Mouse (Mus musculus) ES-E14 (cell line): ENCODE data around the gene Prss16. TPM values are rescaled to one million over a fixed set of nuclear protein-coding genes. Genes with fewer than 3 reads are reported as not detected.

ENCODE experiments used
- DNase-seq: peaks from one replicate; pipeline ENCODE4 v3.0.0-alpha.2; 2013; ENCODE audit warnings: low read depth, low spot score
- H3K27ac ChIP-seq: 2 replicates; pipeline ENCODE4 v1.5.1; 2012; ENCODE audit warnings: low read depth, mild to moderate bottlenecking, low read length, moderate library complexity, mixed read lengths; ENCODE audit not compliant: poor library complexity, insufficient read depth, severe bottlenecking
- H3K36me3 ChIP-seq: 2 replicates; pipeline ENCODE4 v1.6.1; 2012; ENCODE audit warnings: mild to moderate bottlenecking, low read length, moderate library complexity, mixed read lengths; ENCODE audit not compliant: control insufficient read depth, poor library complexity, insufficient read depth, severe bottlenecking
- H3K4me1 ChIP-seq, 2 experiments: fragments of 150-350 bp in 1 of 2; sonication (generic) in 1 of 2; 2 replicates each; pipeline ENCODE4 v1.6.1; 2012; ENCODE audit warnings: low read length in 2 of 2, mild to moderate bottlenecking in 1 of 2, mixed read lengths in 1 of 2; ENCODE audit not compliant: control insufficient read depth in 2 of 2, insufficient read depth in 2 of 2, poor library complexity in 1 of 2
- H3K4me3 ChIP-seq, 2 experiments: fragments of 150-350 bp in 1 of 2; sonication (generic) in 1 of 2; 2 replicates each; pipeline ENCODE4 v1.5.1; 2012; ENCODE audit warnings: low read length in 2 of 2, low read depth in 1 of 2, mild to moderate bottlenecking in 1 of 2, mixed read lengths in 1 of 2; ENCODE audit not compliant: insufficient read depth in 1 of 2, poor library complexity in 1 of 2, severe bottlenecking in 1 of 2
- H3K9ac ChIP-seq: 2 replicates; pipeline ENCODE4 v1.6.1; 2012; ENCODE audit warnings: low read depth, mild to moderate bottlenecking, low read length, mixed read lengths; ENCODE audit not compliant: poor library complexity, insufficient read depth, severe bottlenecking
- H3K9me3 ChIP-seq: fragments of 150-350 bp; sonication (generic); 2 replicates; pipeline ENCODE4 v1.6.1; 2012; ENCODE audit warnings: low read depth, mild to moderate bottlenecking, low read length; ENCODE audit not compliant: control insufficient read depth, insufficient read depth
- CHD2 ChIP-seq: IDR thresholded peaks from 2 replicates; pipeline ENCODE4 v1.6.1; 2014; ENCODE audit warnings: mild to moderate bottlenecking, low read depth, low read length, inconsistent platforms
- HCFC1 ChIP-seq: IDR thresholded peaks from 2 replicates; pipeline ENCODE4 v1.6.1; 2012; ENCODE audit warnings: low read length, inconsistent platforms, borderline replicate concordance; ENCODE audit not compliant: insufficient read depth
- MAFK ChIP-seq: IDR thresholded peaks from 2 replicates; pipeline ENCODE4 v1.6.1; 2014; ENCODE audit warnings: mild to moderate bottlenecking, low read depth, low read length, inconsistent platforms; ENCODE audit not compliant: insufficient read depth
- ZC3H11A ChIP-seq: IDR thresholded peaks from 2 replicates; pipeline ENCODE4 v1.6.1; 2012; ENCODE audit warnings: low read depth, mild to moderate bottlenecking, inconsistent platforms, low read length, borderline replicate concordance
- ZNF384 ChIP-seq: IDR thresholded peaks from 2 replicates; pipeline ENCODE4 v1.6.1; 2012; ENCODE audit warnings: low read depth, low read length, inconsistent platforms
- in situ Hi-C, 2 experiments: fragments of 600-800 bp; cut with MboI; formaldehyde crosslinking; loops; one replicate each; pipeline ENCODE4 v1.15.1; 2025; ENCODE audit warnings: low sequenced_read_pairs in 2 of 2, inconsistent platforms in 1 of 2; ENCODE audit not compliant: unreplicated experiment in 2 of 2
- total RNA-seq: library from RNA; depleted of rRNA; stranded (reverse); fragments of 300-350 nt; gene quantifications from 2 replicates; pipeline ENCODE4 v1.2.3, GENCODE M21; 2012

Prss16 gene
- total RNA-seq, 1 experiment: 2.6 TPM

GRCm38 (mm10) chr13:22034443-22035266, 25.1 kb upstream of the Prss16 start:
- H3K4me1 ChIP-seq: peaks cover 0 to 10% of the 10 kb centered on the region in 2 experiments; a peak in 1 of 4 replicates

GRCm38 (mm10) chr13:22033741-22034442, 24.4 kb upstream of the Prss16 start:
- H3K4me3 ChIP-seq: peak overlapping the region; percentile 67 to 74
- in situ Hi-C loops: loop anchor here (10.0 to 25.0 kb wide), 8 partner anchors 297 to 1728 kb away; partner anchors contain the start of genes Hist1h4j (in 2 of the 2), Abt1 (in 1 of the 2), Hist1h1a (in 1 of the 2) and Hist1h1d (in 1 of the 2)
- no peak for TF ChIP-seq CHD2
- no peak for TF ChIP-seq ZC3H11A
- no peak for TF ChIP-seq MAFK
- no peak for TF ChIP-seq ZNF384
- TF ChIP-seq HCFC1: no peak

More at GRCm38 (mm10) chr13:22034443-22035266, 25.1 kb upstream of the Prss16 start:
- Histone ChIP-seq H3K9me3 (no peaks in the 10 kb centered on the region), H3K9ac (peak overlapping the region; percentile 90), H3K4me3 (peak overlapping the region; percentile 67 to 74), H3K36me3 (no peaks in the 10 kb centered on the region), H3K27ac (peak overlapping the region; percentile 89)
- no peak for TF ChIP-seq HCFC1
- no peak for TF ChIP-seq MAFK
- TF ChIP-seq ZC3H11A: no peak
- TF ChIP-seq ZNF384: no peak
- no peak for TF ChIP-seq CHD2
- in situ Hi-C loops: loop anchor here (10.0 to 25.0 kb wide), 8 partner anchors 297 to 1728 kb away; partner anchors contain the start of genes Hist1h4j (in 2 of the 2), Abt1 (in 1 of the 2), Hist1h1a (in 1 of the 2) and Hist1h1d (in 1 of the 2)
- no peak for DNase-seq

GRCm38 (mm10) chr13:22030493-22030892, 21.0 kb upstream of the Prss16 start:
- no peak overlapping the region for H3K27ac ChIP-seq
- no peaks in the 10 kb centered on the region for H3K36me3 ChIP-seq
- no peaks in the 10 kb centered on the region for H3K9me3 ChIP-seq
- no peak overlapping the region for H3K9ac ChIP-seq
- H3K4me1 ChIP-seq: peaks cover 0 to 15% of the 10 kb centered on the region in 2 experiments; a peak in 2 of 4 replicates
- in situ Hi-C loops: loop anchor here (10.0 to 25.0 kb wide), 8 partner anchors 293 to 1732 kb away; partner anchors contain the start of genes Hist1h4j (in 2 of the 2), Abt1 (in 1 of the 2), Hist1h1a (in 1 of the 2) and Hist1h1d (in 1 of the 2)
- H3K4me3 ChIP-seq: no peak overlapping the region
- no peak for DNase-seq
- TF ChIP-seq ZC3H11A (no peak), MAFK (no peak), CHD2 (no peak), HCFC1 (no peak), ZNF384 (peak; percentile 83)

More at GRCm38 (mm10) chr13:22033741-22034442, 24.4 kb upstream of the Prss16 start:
- no peaks in the 10 kb centered on the region for H3K9me3 ChIP-seq
- peak overlapping the region; percentile 61; the same call in 1 of the 2 replicates for H3K9ac ChIP-seq
- peaks cover 0 to 10% of the 10 kb centered on the region in 2 experiments; a peak in 1 of 4 replicates for H3K4me1 ChIP-seq
- H3K27ac ChIP-seq: no peak overlapping the region; the same call in 1 of the 2 replicates
- DNase-seq: no peak
- no peaks in the 10 kb centered on the region for H3K36me3 ChIP-seq

- TF ChIP-seq HCFC1: no peak
- 0 out of 2 replicates have a peak, but pooled peaks have one; percentile 31 for TF ChIP-seq MAFK
- TF ChIP-seq CHD2: no peak
- no peak for TF ChIP-seq ZC3H11A
- Histone ChIP-seq H3K4me3 (0 out of 4 replicates have a peak overlapping the region, but pooled peaks of 1 of the 2 experiments have one; percentile 2), H3K4me1 (peaks cover 0 to 15% of the 10 kb centered on the region in 2 experiments; a peak in 2 of 4 replicates), H3K9ac (no peak overlapping the region), H3K27ac (no peak overlapping the region), H3K36me3 (no peaks in the 10 kb centered on the region), H3K9me3 (no peaks in the 10 kb centered on the region)
- DNase-seq: no peak
- in situ Hi-C loops: loop anchor here (10.0 to 25.0 kb wide), 9 partner anchors 95 to 1732 kb away; partner anchors contain the start of genes Hist1h4j (in 2 of the 2), Abt1 (in 1 of the 2), Hist1h1a (in 1 of the 2) and Hist1h1d (in 1 of the 2)
Observed at GRCm38 (mm10) chr13:22029928-22030327, 20.4 kb upstream of the Prss16 start.
